Mouse (Mus musculus): Measurements from ENCODE around the gene Synpo2. TPM values are rescaled to one million over a fixed set of nuclear protein-coding genes. Genes with fewer than 3 reads are reported as not detected.

Gene Synpo2
- polyA plus RNA-seq, 2 experiments: 0.03 to 0.04 TPM

DNA sequence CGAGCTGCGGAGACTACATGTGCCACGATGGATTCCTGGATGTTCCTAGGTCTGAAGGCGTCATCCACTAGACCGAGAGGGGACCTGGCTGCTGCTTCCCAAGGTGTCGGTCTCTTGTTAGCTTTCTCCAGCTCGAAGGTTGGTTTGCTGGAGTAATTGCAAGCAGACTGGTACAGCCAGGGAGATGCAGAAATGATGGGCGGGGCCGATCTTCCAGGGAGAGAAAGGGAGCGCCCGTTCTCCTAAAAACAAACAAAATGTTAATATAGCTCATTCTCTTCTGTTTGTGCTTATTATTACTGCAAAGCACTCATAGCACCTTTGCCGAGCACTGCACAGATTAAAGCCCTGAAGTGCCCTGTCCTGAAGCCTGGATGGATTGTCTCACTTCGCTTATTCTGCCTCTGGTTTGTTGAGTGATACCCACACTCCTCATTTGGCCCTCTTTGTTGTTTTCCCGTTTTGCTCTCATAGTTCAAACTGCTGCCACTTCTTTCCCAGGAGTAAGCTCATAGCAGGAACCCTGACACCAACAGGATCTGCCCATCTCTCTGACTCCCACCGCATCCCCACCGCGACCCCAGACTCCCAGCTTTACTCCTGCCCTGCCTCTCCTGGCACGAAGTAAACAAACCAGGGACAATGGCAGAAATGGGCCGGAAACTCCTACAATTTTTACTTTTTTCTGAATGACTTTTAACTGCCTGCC, 155.8 kb downstream of the Synpo2 start:
- H3K4me2 ChIP-seq (ENCODE audit: low read depth): no peak overlapping the region
- no peak overlapping the region for H3K27ac ChIP-seq
- DNase-seq (ENCODE audit: low read depth in 3 of 3, low spot score in 3 of 3) (no peak), ATAC-seq (ENCODE audit: insufficient read depth) (no peak)
- TF ChIP-seq CTCF (IDR thresholded peaks at IDR 0.05; ENCODE audit: low read depth): no peak
- TF ChIP-seq EP300 (IDR thresholded peaks at IDR 0.05; ENCODE audit: low read depth): no peak
- no peaks in the 10 kb centered on the region for H3K36me3 ChIP-seq (replicated peaks; ENCODE audit: control insufficient read depth, insufficient read depth, low read depth)
- H3K4me1 ChIP-seq (replicated peaks; ENCODE audit: control insufficient read depth in 2 of 2, insufficient read depth in 2 of 2, low read length in 1 of 2): no peaks in the 10 kb centered on the region
- no peak overlapping the region for H3K4me3 ChIP-seq (ENCODE audit: insufficient read depth in 1 of 2, low read depth in 2 of 2, low read length in 2 of 2)
- no peak overlapping the region for H3K9ac ChIP-seq (replicated peaks)
- WGBS (ENCODE audit: insufficient replicate concordance): 66% methylated on average over 19 of the region's 19 CpGs
- no peaks in the 10 kb centered on the region for H3K9me3 ChIP-seq (ENCODE audit: control insufficient read depth, low read length)
- no peaks in the 10 kb centered on the region for H3K27me3 ChIP-seq (ENCODE audit: control insufficient read depth, insufficient read depth, low read length)

DNA sequence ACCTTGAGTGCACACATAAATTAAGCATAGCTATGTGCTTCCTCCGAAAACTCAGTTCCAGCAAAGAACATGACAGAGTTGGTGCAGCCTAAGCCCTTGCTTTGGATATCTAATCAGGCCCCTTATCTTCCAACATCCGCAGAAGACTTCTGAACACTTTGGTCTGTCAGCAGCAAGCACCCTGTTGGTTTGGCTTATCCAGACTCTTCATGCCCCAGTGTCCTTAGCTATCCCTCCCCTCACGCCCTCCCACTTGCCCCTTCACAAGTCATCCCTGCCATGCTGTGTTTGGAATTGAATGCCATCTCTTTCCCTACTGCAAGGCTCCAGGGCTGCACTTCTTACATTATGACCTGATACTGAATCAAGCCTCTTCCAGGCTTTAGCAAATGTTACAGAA, 160.2 kb downstream of the Synpo2 start:
- H3K4me2 ChIP-seq (ENCODE audit: low read depth): no peak overlapping the region
- no peak overlapping the region for H3K4me3 ChIP-seq (ENCODE audit: insufficient read depth in 1 of 2, low read depth in 2 of 2, low read length in 2 of 2)
- H3K27me3 ChIP-seq (ENCODE audit: control insufficient read depth, insufficient read depth, low read length): no peaks in the 10 kb centered on the region
- TF ChIP-seq CTCF (IDR thresholded peaks at IDR 0.05; ENCODE audit: low read depth): no peak
- TF ChIP-seq EP300 (IDR thresholded peaks at IDR 0.05; ENCODE audit: low read depth): no peak
- H3K36me3 ChIP-seq (replicated peaks; ENCODE audit: control insufficient read depth, insufficient read depth, low read depth): no peaks in the 10 kb centered on the region
- H3K9ac ChIP-seq (replicated peaks): no peak overlapping the region
- ATAC-seq (ENCODE audit: insufficient read depth) (no peak), DNase-seq (ENCODE audit: low read depth in 3 of 3, low spot score in 3 of 3) (no peak)
- no peak overlapping the region for H3K27ac ChIP-seq
- no peaks in the 10 kb centered on the region for H3K4me1 ChIP-seq (replicated peaks; ENCODE audit: control insufficient read depth in 2 of 2, insufficient read depth in 2 of 2, low read length in 1 of 2)
- H3K9me3 ChIP-seq (ENCODE audit: control insufficient read depth, low read length): no peaks in the 10 kb centered on the region
- WGBS (ENCODE audit: insufficient replicate concordance): 67% methylated on average over 3 of the region's 3 CpGs

DNA sequence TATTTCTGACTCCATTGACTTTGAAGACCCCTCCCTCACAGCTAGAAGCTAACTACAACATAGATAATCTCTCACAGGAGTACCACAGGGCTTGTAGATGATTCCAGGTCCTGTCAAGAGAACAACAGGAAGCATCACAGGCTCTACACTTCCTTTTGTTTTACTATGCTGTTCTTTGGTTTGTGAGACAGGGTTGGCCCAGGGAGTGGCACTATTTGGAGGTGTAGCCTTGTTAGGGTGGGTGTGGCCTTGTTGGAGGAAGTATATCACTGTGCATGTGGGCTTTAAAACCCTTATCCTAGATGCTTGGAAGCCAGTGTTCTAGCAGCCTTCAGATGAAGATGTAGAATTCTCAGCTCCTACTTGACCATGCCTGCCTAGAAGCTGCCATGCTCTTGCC, 160.9 kb downstream of the Synpo2 start:
- Histone ChIP-seq H3K27ac (no peak overlapping the region), H3K4me3 (ENCODE audit: insufficient read depth in 1 of 2, low read depth in 2 of 2, low read length in 2 of 2) (no peak overlapping the region), H3K4me2 (ENCODE audit: low read depth) (no peak overlapping the region), H3K4me1 (replicated peaks; ENCODE audit: control insufficient read depth in 2 of 2, insufficient read depth in 2 of 2, low read length in 1 of 2) (no peaks in the 10 kb centered on the region), H3K9me3 (ENCODE audit: control insufficient read depth, low read length) (no peaks in the 10 kb centered on the region), H3K36me3 (replicated peaks; ENCODE audit: control insufficient read depth, insufficient read depth, low read depth) (no peaks in the 10 kb centered on the region), H3K9ac (replicated peaks) (no peak overlapping the region), H3K27me3 (ENCODE audit: control insufficient read depth, insufficient read depth, low read length) (no peaks in the 10 kb centered on the region)
- ATAC-seq (ENCODE audit: insufficient read depth) (no peak), DNase-seq (ENCODE audit: low read depth in 3 of 3, low spot score in 3 of 3) (no peak)
- TF ChIP-seq CTCF (IDR thresholded peaks at IDR 0.05; ENCODE audit: low read depth) (no peak), EP300 (IDR thresholded peaks at IDR 0.05; ENCODE audit: low read depth) (no peak)

DNA sequence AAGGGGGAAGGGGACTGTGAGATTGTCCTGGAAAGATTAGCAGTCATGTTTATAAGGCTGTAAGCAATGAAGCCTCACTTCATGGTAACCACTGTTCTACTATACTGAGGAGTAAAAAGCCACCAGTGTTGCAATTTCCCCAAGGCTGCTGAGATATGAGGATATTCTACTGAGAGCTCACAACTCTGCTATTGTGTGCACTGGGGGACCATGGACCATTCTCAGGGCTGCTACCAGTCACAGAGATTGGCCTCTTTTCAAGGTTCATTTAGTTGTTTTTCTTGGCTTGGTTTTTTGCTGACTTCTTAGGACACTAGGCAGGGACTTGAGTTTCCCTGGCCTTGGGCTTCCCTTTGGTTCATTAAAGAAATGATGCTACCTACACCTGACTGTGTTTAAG, 162.6 kb downstream of the Synpo2 start:
- no peaks in the 10 kb centered on the region for H3K27me3 ChIP-seq (ENCODE audit: control insufficient read depth, insufficient read depth, low read length)
- H3K9ac ChIP-seq (replicated peaks): no peak overlapping the region
- DNase-seq (ENCODE audit: low read depth in 3 of 3, low spot score in 3 of 3) (no peak), ATAC-seq (ENCODE audit: insufficient read depth) (no peak)
- no peaks in the 10 kb centered on the region for H3K36me3 ChIP-seq (replicated peaks; ENCODE audit: control insufficient read depth, insufficient read depth, low read depth)
- no peaks in the 10 kb centered on the region for H3K9me3 ChIP-seq (ENCODE audit: control insufficient read depth, low read length)
- no peak overlapping the region for H3K27ac ChIP-seq
- no peak for TF ChIP-seq EP300 (IDR thresholded peaks at IDR 0.05; ENCODE audit: low read depth)
- no peak for TF ChIP-seq CTCF (IDR thresholded peaks at IDR 0.05; ENCODE audit: low read depth)
- H3K4me1 ChIP-seq (replicated peaks; ENCODE audit: control insufficient read depth in 2 of 2, insufficient read depth in 2 of 2, low read length in 1 of 2): no peaks in the 10 kb centered on the region
- no peak overlapping the region for H3K4me3 ChIP-seq (ENCODE audit: insufficient read depth in 1 of 2, low read depth in 2 of 2, low read length in 2 of 2)
- H3K4me2 ChIP-seq (ENCODE audit: low read depth): no peak overlapping the region

- no peaks in the 10 kb centered on the region for H3K36me3 ChIP-seq (replicated peaks; ENCODE audit: control insufficient read depth, insufficient read depth, low read depth)
- no peaks in the 10 kb centered on the region for H3K4me1 ChIP-seq (replicated peaks; ENCODE audit: control insufficient read depth in 2 of 2, insufficient read depth in 2 of 2, low read length in 1 of 2)
- no peak overlapping the region for H3K27ac ChIP-seq
- H3K27me3 ChIP-seq (ENCODE audit: control insufficient read depth, insufficient read depth, low read length): no peaks in the 10 kb centered on the region
- DNase-seq (ENCODE audit: low read depth in 3 of 3, low spot score in 3 of 3) (no peak), ATAC-seq (ENCODE audit: insufficient read depth) (no peak)
- TF ChIP-seq CTCF (IDR thresholded peaks at IDR 0.05; ENCODE audit: low read depth): no peak
- no peak for TF ChIP-seq EP300 (IDR thresholded peaks at IDR 0.05; ENCODE audit: low read depth)
- H3K9me3 ChIP-seq (ENCODE audit: control insufficient read depth, low read length): no peaks in the 10 kb centered on the region
- WGBS (ENCODE audit: insufficient replicate concordance): no CpG with 5 or more reads among the region's 1 CpGs
- H3K9ac ChIP-seq (replicated peaks): no peak overlapping the region
- no peak overlapping the region for H3K4me3 ChIP-seq (ENCODE audit: insufficient read depth in 1 of 2, low read depth in 2 of 2, low read length in 2 of 2)
- H3K4me2 ChIP-seq (ENCODE audit: low read depth): no peak overlapping the region
These were observed 163.5 kb downstream of the Synpo2 start for GRCm38 (mm10) chr3:123072472-123072871.

Data from liver, embryonic 14.5 days (tissue).